Mouse (Mus musculus) CH12.LX (cell line): ENCODE data around the gene Ndufb4. TPM values are rescaled to one million over a fixed set of nuclear protein-coding genes. Genes with fewer than 3 reads are reported as not detected.

Source experiments
- DNase-seq: peaks from one replicate; pipeline ENCODE4 v3.0.0-alpha.2; 2013; ENCODE audit errors: extremely low read depth
- H3K27ac ChIP-seq: 2 replicates; pipeline ENCODE4 v1.5.1; 2012; ENCODE audit warnings: low read depth, mild to moderate bottlenecking, control low read depth, moderate library complexity; ENCODE audit not compliant: insufficient read depth
- H3K27me3 ChIP-seq: replicated peaks from 2 replicates; pipeline ENCODE3; 2012; ENCODE audit warnings: inconsistent platforms
- H3K36me3 ChIP-seq, 2 experiments: replicated peaks in 1 of 2; 2 replicates each; pipeline versions ENCODE3 to v1.6.1; 2012; ENCODE audit warnings: inconsistent platforms in 1 of 2, low read length in 1 of 2, mild to moderate bottlenecking in 1 of 2, mixed read lengths in 1 of 2, moderate library complexity in 1 of 2; ENCODE audit not compliant: control insufficient read depth in 1 of 2, insufficient read depth in 1 of 2
- H3K4me1 ChIP-seq, 2 experiments: 2 replicates each; pipeline ENCODE4 v1.6.1; 2012; ENCODE audit warnings: inconsistent platforms in 1 of 2, moderate library complexity in 1 of 2; ENCODE audit not compliant: insufficient read depth in 2 of 2, control insufficient read depth in 1 of 2
- H3K4me2 ChIP-seq: 2 replicates; pipeline ENCODE4 v1.6.1; 2012; ENCODE audit warnings: low read depth, mild to moderate bottlenecking, control low read depth; ENCODE audit not compliant: poor library complexity, insufficient read depth, severe bottlenecking
- H3K4me3 ChIP-seq, 3 experiments: fragments of 150-350 bp in 1 of 3; sonication (generic) in 1 of 3; replicated peaks in 1 of 3; 2 replicates each; pipeline versions ENCODE3 to v1.5.1; 2011 to 2012; ENCODE audit warnings: low read depth in 2 of 3, low read length in 2 of 3, mild to moderate bottlenecking in 2 of 3, moderate library complexity in 2 of 3, control low read depth in 1 of 3, improper control_type of control experiment in 1 of 3, inconsistent platforms in 1 of 3, mixed read lengths in 1 of 3; ENCODE audit not compliant: poor library complexity in 1 of 3
- H3K79me2 ChIP-seq: replicated peaks from 2 replicates; pipeline ENCODE4 v1.6.1; 2012; ENCODE audit warnings: mild to moderate bottlenecking, moderate library complexity; ENCODE audit not compliant: control insufficient read depth, poor library complexity, insufficient read depth, severe bottlenecking; ENCODE audit errors: extremely low read depth
- H3K9ac ChIP-seq: 2 replicates; pipeline ENCODE4 v1.6.1; 2012; ENCODE audit warnings: low read depth, mild to moderate bottlenecking, control low read depth, moderate library complexity; ENCODE audit not compliant: insufficient read depth
- H3K9me3 ChIP-seq: replicated peaks from 2 replicates; pipeline ENCODE3; 2012; ENCODE audit warnings: low read length, inconsistent platforms, mixed read lengths
- CTCF ChIP-seq, 2 experiments: IDR thresholded peaks in 1 of 2; conservative IDR thresholded peaks in 1 of 2; 2 replicates each; pipeline ENCODE4 v1.5.1; 2011 to 2012; ENCODE audit warnings: low read depth in 2 of 2, low read length in 2 of 2, improper control_type of control experiment in 1 of 2, inconsistent platforms in 1 of 2, mild to moderate bottlenecking in 1 of 2, moderate library complexity in 1 of 2
- E2F4 ChIP-seq: IDR thresholded peaks from 2 replicates; pipeline ENCODE4 v1.6.1; 2011; ENCODE audit warnings: low read depth, low read length, improper control_type of control experiment; ENCODE audit not compliant: insufficient replicate concordance
- ETS1 ChIP-seq: conservative IDR thresholded peaks from 2 replicates; pipeline ENCODE4 v1.6.1; 2012; ENCODE audit warnings: low read depth, mild to moderate bottlenecking, inconsistent platforms, low read length, improper control_type of control experiment, moderate library complexity
- HCFC1 ChIP-seq: IDR thresholded peaks from 2 replicates; pipeline ENCODE4 v1.6.1; 2012; ENCODE audit warnings: low read depth, mild to moderate bottlenecking, inconsistent platforms, low read length, improper control_type of control experiment
- JUN ChIP-seq: IDR thresholded peaks from 2 replicates; pipeline ENCODE4 v1.6.1; 2011; ENCODE audit warnings: low read depth, mild to moderate bottlenecking, low read length, improper control_type of control experiment, moderate library complexity; ENCODE audit not compliant: insufficient read depth
- JUND ChIP-seq: conservative IDR thresholded peaks from 2 replicates; pipeline ENCODE4 v1.6.1; 2011; ENCODE audit warnings: low read depth, low read length, improper control_type of control experiment
- MAFK ChIP-seq: IDR thresholded peaks from 2 replicates; pipeline ENCODE4 v1.6.1; 2011; ENCODE audit warnings: low read length, improper control_type of control experiment; ENCODE audit not compliant: insufficient replicate concordance
- MAZ ChIP-seq: IDR thresholded peaks from 2 replicates; pipeline ENCODE4 v1.6.1; 2012; ENCODE audit warnings: low read depth, mild to moderate bottlenecking, inconsistent platforms, low read length, improper control_type of control experiment, moderate library complexity
- MEF2A ChIP-seq: IDR thresholded peaks from 2 replicates; pipeline ENCODE4 v1.6.1; 2014; ENCODE audit warnings: low read depth, mild to moderate bottlenecking, inconsistent platforms, low read length, improper control_type of control experiment, borderline replicate concordance
- MXI1 ChIP-seq: IDR thresholded peaks from 2 replicates; pipeline ENCODE4 v1.6.1; 2011; ENCODE audit warnings: mild to moderate bottlenecking, low read depth, low read length, improper control_type of control experiment
- MYC ChIP-seq: IDR thresholded peaks from 2 replicates; pipeline ENCODE4 v1.6.1; 2011; ENCODE audit warnings: low read depth, mild to moderate bottlenecking, improper control_type of control experiment, low read length
- POLR2A ChIP-seq: IDR thresholded peaks from 2 replicates; pipeline ENCODE4 v1.6.1; 2011; ENCODE audit warnings: low read depth, mild to moderate bottlenecking, improper control_type of control experiment, low read length
- POLR2AphosphoS2 ChIP-seq: IDR thresholded peaks from 2 replicates; pipeline ENCODE4 v1.6.1; 2011; ENCODE audit warnings: low read depth, low read length, improper control_type of control experiment
- RAD21 ChIP-seq: IDR thresholded peaks from 2 replicates; pipeline ENCODE4 v1.6.1; 2011; ENCODE audit warnings: low read depth, mild to moderate bottlenecking, low read length, improper control_type of control experiment, moderate library complexity
- SMC3 ChIP-seq: IDR thresholded peaks from 2 replicates; pipeline ENCODE4 v1.6.1; 2011; ENCODE audit warnings: low read depth, low read length, improper control_type of control experiment
- TCF12 ChIP-seq: IDR thresholded peaks from 2 replicates; pipeline ENCODE4 v1.6.1; 2014; ENCODE audit warnings: low read depth, mild to moderate bottlenecking, inconsistent platforms, low read length, improper control_type of control experiment
- UBTF ChIP-seq: IDR thresholded peaks from 2 replicates; pipeline ENCODE4 v1.6.1; 2012; ENCODE audit warnings: low read depth, mild to moderate bottlenecking, inconsistent platforms, low read length, improper control_type of control experiment, moderate library complexity
- USF1 ChIP-seq: IDR thresholded peaks from 2 replicates; pipeline ENCODE4 v1.6.1; 2014; ENCODE audit warnings: low read depth, mild to moderate bottlenecking, inconsistent platforms, low read length, improper control_type of control experiment
- USF2 ChIP-seq: conservative IDR thresholded peaks from 2 replicates; pipeline ENCODE4 v1.6.1; 2011; ENCODE audit warnings: low read depth, low read length, improper control_type of control experiment
- ZC3H11A ChIP-seq: IDR thresholded peaks from 2 replicates; pipeline ENCODE4 v1.6.1; 2012; ENCODE audit warnings: low read depth, mild to moderate bottlenecking, inconsistent platforms, low read length, improper control_type of control experiment
- ZKSCAN1 ChIP-seq: IDR thresholded peaks from 2 replicates; pipeline ENCODE4 v1.6.1; 2012; ENCODE audit warnings: low read depth, inconsistent platforms, low read length, improper control_type of control experiment, borderline replicate concordance
- dilution Hi-C: fragments of 300-500 bp; cut with MboI; formaldehyde crosslinking; loops from 2 replicates; pipeline ENCODE4 v1.14.3; 2020; ENCODE audit warnings: low sequenced_read_pairs; ENCODE audit not compliant: extremely low pct_unique_long_range_greater_than_20kb, extremely low pct_ligation_motif_present
- in situ Hi-C: fragments of 300-500 bp; cut with MboI; formaldehyde crosslinking; loops from 3 replicates; pipeline ENCODE4 v1.14.3; 2019; ENCODE audit warnings: low sequenced_read_pairs, low pct_ligation_motif_present, low pct_unique_long_range_greater_than_20kb, mixed read lengths
- polyA plus RNA-seq: library from polyadenylated mRNA; unstranded; fragments of >175 nt; gene quantifications from 2 replicates; pipeline ENCODE4 v1.2.1, GENCODE M21; 2012; ENCODE audit warnings: low read depth; ENCODE audit not compliant: insufficient read length
- total RNA-seq, 2 experiments: library from RNA; depleted of rRNA; stranded (reverse); fragments of 300-350 nt in 1 of 2; fragments of >200 nt in 1 of 2; gene quantifications; 2 replicates each; pipeline ENCODE4 v1.2.3; 2012 to 2014

Gene Ndufb4
- total and polyA plus RNA-seq, 3 experiments, result 51.8 to 97.4 (median 70.7) TPM

DNA sequence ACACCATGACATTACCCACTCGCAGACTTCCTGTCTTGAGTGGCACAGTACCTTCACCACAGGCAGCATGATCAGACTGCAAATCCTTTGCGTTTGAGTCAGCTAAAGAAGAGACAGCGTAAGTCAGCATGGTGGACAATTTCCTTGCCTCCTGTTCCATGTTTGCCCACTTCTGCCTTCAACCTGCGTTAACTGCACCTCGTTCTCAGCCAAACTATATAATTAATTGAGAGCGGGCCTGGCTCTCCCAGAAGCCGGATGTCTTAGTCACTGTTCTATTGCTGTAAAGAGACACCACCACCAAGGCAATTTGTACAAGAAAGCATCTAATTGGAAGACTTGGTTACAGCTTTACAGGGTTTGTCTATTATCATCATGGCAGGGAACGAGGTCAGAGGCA, 26.6 kb upstream of the Ndufb4 start:
- Histone ChIP-seq H3K36me3 (no peaks in the 10 kb centered on the region), H3K4me3 (no peak overlapping the region), H3K79me2 (no peaks in the 10 kb centered on the region), H3K9me3 (no peaks in the 10 kb centered on the region), H3K4me2 (no peak overlapping the region), H3K27me3 (no peaks in the 10 kb centered on the region), H3K9ac (no peak overlapping the region), H3K27ac (no peak overlapping the region), H3K4me1 (peaks cover 7 to 24% of the 10 kb centered on the region in 2 experiments; a peak in 3 of 4 replicates)
- no peak for DNase-seq
- dilution Hi-C loops (no loop called here), in situ Hi-C loops (loop anchor here (5.0 to 25.0 kb wide), 4 partner anchors 146 to 569 kb away; partner anchors contain the start of genes Gtf2e1 and Rabl3)
- TF ChIP-seq USF2, result no peak
- no peak for TF ChIP-seq E2F4
- TF ChIP-seq JUN, result no peak
- TF ChIP-seq POLR2A, result no peak
- TF ChIP-seq HCFC1, result no peak
- no peak for TF ChIP-seq ZC3H11A
- TF ChIP-seq ETS1, result no peak
- TF ChIP-seq SMC3, result no peak
- TF ChIP-seq POLR2AphosphoS2, result no peak
- no peak for TF ChIP-seq MYC
- TF ChIP-seq UBTF, result no peak
- TF ChIP-seq ZKSCAN1, result no peak

DNA sequence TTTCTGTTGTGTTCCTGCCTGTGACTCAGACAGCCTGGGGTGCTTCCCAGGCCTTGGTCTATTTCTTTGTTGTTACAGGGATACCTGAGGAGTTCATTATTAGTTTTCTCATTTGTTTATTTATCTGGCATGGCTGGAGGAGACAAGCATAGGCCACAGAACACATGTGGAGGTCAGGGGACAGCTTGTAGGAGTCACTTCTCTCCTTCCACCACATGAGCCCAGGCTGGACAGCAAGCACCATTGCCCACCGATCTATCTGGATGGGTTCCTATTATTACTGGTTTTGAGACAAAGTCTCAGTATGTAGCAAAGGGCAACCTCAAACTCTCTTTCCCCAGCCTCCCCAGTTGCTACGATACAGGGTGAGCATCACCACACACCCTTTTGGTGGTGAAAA, 26.0 kb upstream of the Ndufb4 start:
- Histone ChIP-seq H3K27ac (no peak overlapping the region), H3K9ac (no peak overlapping the region), H3K36me3 (no peaks in the 10 kb centered on the region), H3K4me1 (peaks cover 7 to 20% of the 10 kb centered on the region in 2 experiments; a peak in 3 of 4 replicates), H3K79me2 (no peaks in the 10 kb centered on the region), H3K9me3 (peaks cover 2% of the 10 kb centered on the region), H3K27me3 (no peaks in the 10 kb centered on the region), H3K4me2 (no peak overlapping the region), H3K4me3 (no peak overlapping the region)
- DNase-seq, result no peak
- TF ChIP-seq USF1 (no peak), MEF2A (no peak), TCF12 (no peak), SMC3 (no peak), JUND (no peak), MAFK (no peak), CTCF (conservative IDR thresholded peaks at IDR 0.05 in 1 of 2, IDR thresholded peaks at IDR 0.05 in 1 of 2; ENCODE audit: low read depth in 2 of 2, low read length in 2 of 2) (no peak), JUN (no peak), ETS1 (no peak), UBTF (no peak), MAZ (no peak), RAD21 (no peak), ZC3H11A (no peak), POLR2A (no peak), MYC (no peak), ZKSCAN1 (no peak), MXI1 (no peak)
- dilution Hi-C loops, result no loop called here
- in situ Hi-C loops, result loop anchor here (5.0 to 25.0 kb wide), 4 partner anchors 145 to 568 kb away; partner anchors contain the start of genes Gtf2e1 and Rabl3
